Mouse (Mus musculus): ENCODE measurements at regions not wholly inside any gene's neighbourhood (a gene's known extent, or its start where the extent isn't known, plus 50 kb on each side); places are given as distances from the start of the nearest gene placed in this dataset.

GRCm38 (mm10) chr1:71919891-71920290 is 266.9 kb upstream of the Fn1 start:
- intact Hi-C loops (cut with DNase I) = no loop called here
- no peak for DNase-seq (ENCODE audit: low spot score in 2 of 2)

GRCm38 (mm10) chr1:71917021-71917420 is 264.0 kb upstream of the Fn1 start:
- intact Hi-C loops (cut with DNase I) = no loop called here
- DNase-seq (ENCODE audit: low spot score in 2 of 2) = no peak

- DNase-seq (ENCODE audit: low spot score in 2 of 2) = no peak
- intact Hi-C loops (cut with DNase I) = no loop called here
These were observed 261.4 kb upstream of the Fn1 start for GRCm38 (mm10) chr1:71914439-71914838.

- intact Hi-C loops (cut with DNase I) = no loop called here
- no peak for DNase-seq (ENCODE audit: low spot score in 2 of 2)
These were observed 260.2 kb upstream of the Fn1 start for GRCm38 (mm10) chr1:71913221-71913620.

- intact Hi-C loops (cut with DNase I) = no loop called here
- DNase-seq (ENCODE audit: low spot score in 2 of 2) = no peak
These were observed 259.4 kb upstream of the Fn1 start for GRCm38 (mm10) chr1:71912441-71912840.

- intact Hi-C loops (cut with DNase I) = no loop called here
These were observed 257.1 kb upstream of the Fn1 start for GRCm38 (mm10) chr1:71910125-71910524.

GRCm38 (mm10) chr1:71909508-71910124 is 256.6 kb upstream of the Fn1 start:
- DNase-seq (ENCODE audit: low spot score in 2 of 2) = no peak
- intact Hi-C loops (cut with DNase I) = no loop called here

More at GRCm38 (mm10) chr1:71910125-71910524, 257.1 kb upstream of the Fn1 start:
- no peak for DNase-seq (ENCODE audit: low spot score in 2 of 2)

- no peak for DNase-seq (ENCODE audit: low spot score in 2 of 2)
- intact Hi-C loops (cut with DNase I) = no loop called here
These were observed 251.5 kb upstream of the Fn1 start for GRCm38 (mm10) chr1:71904376-71904948.

- intact Hi-C loops (cut with DNase I) = no loop called here
- DNase-seq (ENCODE audit: low spot score in 2 of 2) = no peak
These were observed 247.4 kb upstream of the Fn1 start for GRCm38 (mm10) chr1:71900106-71901074.

- no peak for DNase-seq (ENCODE audit: low spot score in 2 of 2)
- intact Hi-C loops (cut with DNase I) = no loop called here
These were observed 246.1 kb upstream of the Fn1 start for GRCm38 (mm10) chr1:71899128-71899527.

- intact Hi-C loops (cut with DNase I) = no loop called here
- DNase-seq (ENCODE audit: low spot score in 2 of 2) = peak; percentile 24 to 26
These were observed 245.2 kb upstream of the Fn1 start for GRCm38 (mm10) chr1:71898198-71898597.

- intact Hi-C loops (cut with DNase I) = no loop called here
- peak in 1 of 2 experiments; percentile 22 for DNase-seq (ENCODE audit: low spot score in 2 of 2)
These were observed 244.6 kb upstream of the Fn1 start for GRCm38 (mm10) chr1:71897464-71898051.

- intact Hi-C loops (cut with DNase I) = no loop called here
These were observed 243.2 kb upstream of the Fn1 start for GRCm38 (mm10) chr1:71896141-71896725.

GRCm38 (mm10) chr1:71893636-71894035 is 240.6 kb upstream of the Fn1 start:
- DNase-seq (ENCODE audit: low spot score in 2 of 2) = no peak
- intact Hi-C loops (cut with DNase I) = no loop called here

More at GRCm38 (mm10) chr1:71896141-71896725, 243.2 kb upstream of the Fn1 start:
- DNase-seq (ENCODE audit: low spot score in 2 of 2) = no peak

- intact Hi-C loops (cut with DNase I) = no loop called here
These were observed 234.8 kb upstream of the Fn1 start for GRCm38 (mm10) chr1:71887809-71888208.

GRCm38 (mm10) chr1:71886903-71887302 is 233.9 kb upstream of the Fn1 start:
- no peak for DNase-seq (ENCODE audit: low spot score in 2 of 2)
- intact Hi-C loops (cut with DNase I) = no loop called here

More at GRCm38 (mm10) chr1:71887809-71888208, 234.8 kb upstream of the Fn1 start:
- no peak for DNase-seq (ENCODE audit: low spot score in 2 of 2)

GRCm38 (mm10) chr1:71886233-71886632 is 233.2 kb upstream of the Fn1 start:
- DNase-seq (ENCODE audit: low spot score in 2 of 2) = no peak
- intact Hi-C loops (cut with DNase I) = no loop called here

- DNase-seq (ENCODE audit: low spot score in 2 of 2) = no peak
- intact Hi-C loops (cut with DNase I) = no loop called here
These were observed 228.9 kb upstream of the Fn1 start for GRCm38 (mm10) chr1:71881851-71882250.

GRCm38 (mm10) chr1:71881191-71881590 is 228.2 kb upstream of the Fn1 start:
- intact Hi-C loops (cut with DNase I) = no loop called here
- no peak for DNase-seq (ENCODE audit: low spot score in 2 of 2)

GRCm38 (mm10) chr1:71880480-71880879 is 227.5 kb upstream of the Fn1 start:
- intact Hi-C loops (cut with DNase I) = no loop called here
- no peak for DNase-seq (ENCODE audit: low spot score in 2 of 2)
